Mouse (Mus musculus): Measurements from ENCODE around the gene Lingo1.

- TF ChIP-seq CTCF (IDR thresholded peaks at IDR 0.05; ENCODE audit: control insufficient read depth, insufficient read depth, insufficient read length): no peak
- TF ChIP-seq MYOG (IDR thresholded peaks at IDR 0.05; ENCODE audit: control insufficient read depth, extremely low read depth, insufficient read length): no peak
- no peak for TF ChIP-seq MAX (IDR thresholded peaks at IDR 0.05)
These were observed 218.9 kb downstream of the Lingo1 start for GRCm38 (mm10) chr9:56577405-56577804.

Measured in C2C12 (cell line).